Mouse (Mus musculus) NIH3T3 (cell line): ENCODE measurements at regions not wholly inside any gene's neighbourhood (a gene's known extent, or its start where the extent isn't known, plus 50 kb on each side); places are given as distances from the start of the nearest gene placed in this dataset.

Source experiments
- DNase-seq: peaks from one replicate; pipeline ENCODE4 v3.0.0-alpha.2; 2012; ENCODE audit warnings: low read depth

DNA sequence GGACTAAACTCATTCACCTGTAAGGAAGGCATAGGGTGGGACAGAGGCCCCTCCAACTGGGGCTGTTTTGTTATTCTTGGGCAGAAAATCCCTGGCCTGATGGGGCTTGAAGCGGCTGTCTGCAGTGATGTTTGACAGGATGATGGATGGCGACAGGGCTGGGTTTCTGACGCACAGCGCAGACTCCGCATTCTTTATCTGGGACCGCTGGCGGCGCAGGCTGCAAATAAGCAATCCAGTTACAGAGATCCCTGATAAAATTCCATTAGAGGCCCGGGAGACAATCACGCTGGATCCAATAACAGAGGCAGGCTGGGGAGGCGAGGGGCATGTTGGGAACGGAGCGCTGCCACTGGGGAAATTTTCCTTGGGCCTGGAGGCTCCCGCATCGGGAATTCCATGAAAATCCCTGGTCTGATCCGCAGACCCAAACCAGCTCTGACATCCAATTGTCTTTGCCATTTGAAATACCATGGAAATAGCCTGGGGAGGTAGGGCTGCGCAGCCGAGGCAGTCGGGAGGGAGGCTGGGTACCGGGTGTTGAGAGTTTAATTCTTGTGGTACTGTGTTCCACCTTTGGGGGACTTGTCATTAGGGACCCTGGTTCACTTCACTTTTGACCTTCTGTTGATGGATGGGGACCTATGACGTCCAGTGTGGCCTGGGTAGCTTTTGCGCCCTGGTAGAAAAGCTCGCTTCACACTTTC lies 99.0 kb upstream of the Sdk2 start:
- no peak for DNase-seq

DNA sequence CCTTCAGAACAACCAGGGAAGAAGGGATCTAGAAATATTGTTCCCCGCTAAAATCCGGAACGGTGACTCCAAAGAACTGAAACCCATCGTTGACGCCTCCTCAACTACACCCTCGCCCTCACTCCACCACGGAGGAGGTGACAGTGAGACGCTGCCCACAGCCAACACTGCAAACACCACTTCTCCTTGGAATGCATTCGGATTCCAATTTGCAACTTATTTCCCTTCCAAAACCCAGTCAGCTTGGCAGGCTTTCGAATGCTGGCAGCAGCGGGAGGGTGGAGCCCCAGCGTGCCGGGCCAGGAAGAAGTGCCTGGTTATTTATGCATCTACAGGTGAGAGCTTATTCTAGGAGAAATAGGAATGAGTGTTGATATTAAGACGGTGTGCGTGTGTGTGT lies 85.9 kb upstream of the Sdk2 start:
- DNase-seq: peak; percentile 17

DNA sequence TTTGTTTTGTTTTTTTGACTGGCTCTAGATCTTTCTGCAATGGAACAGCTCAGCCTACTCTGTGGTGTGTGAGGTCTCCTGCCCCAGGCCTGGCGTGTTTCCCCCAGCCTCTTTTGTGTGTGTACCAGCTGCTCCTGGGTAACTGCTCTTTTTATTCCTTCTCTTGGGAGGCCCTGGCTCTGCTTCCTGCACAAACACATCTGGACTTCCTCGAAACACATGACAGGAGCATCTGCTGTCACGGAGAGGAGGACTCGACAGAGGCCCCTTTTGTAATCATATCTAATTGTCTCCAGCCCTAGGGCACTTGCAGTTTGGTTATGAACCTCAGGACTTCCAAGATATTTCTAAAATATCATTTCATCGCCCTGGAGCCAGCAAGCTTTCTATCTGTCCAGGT lies 79.5 kb upstream of the Sdk2 start:
- DNase-seq: no peak

DNA sequence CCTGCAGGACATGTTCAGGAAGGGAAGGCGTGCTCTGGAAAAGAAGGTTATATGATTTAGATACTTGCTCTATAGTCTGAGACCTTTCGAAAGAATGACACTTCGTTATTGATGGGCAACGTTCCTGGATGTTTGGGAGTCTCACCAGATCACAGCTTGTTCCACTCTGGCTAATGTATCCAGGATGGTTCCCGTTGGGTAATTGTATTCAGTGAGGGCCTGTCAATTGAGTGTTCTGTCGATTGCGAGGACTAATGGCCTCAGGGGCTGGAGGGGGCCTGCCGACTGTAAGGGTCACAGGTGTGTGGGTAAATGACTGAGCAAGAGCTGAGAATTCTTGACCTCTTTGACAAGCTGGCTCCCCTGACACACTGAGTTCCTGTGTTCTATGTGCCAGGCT lies 62.4 kb upstream of the Sdk2 start:
- DNase-seq: no peak

DNA sequence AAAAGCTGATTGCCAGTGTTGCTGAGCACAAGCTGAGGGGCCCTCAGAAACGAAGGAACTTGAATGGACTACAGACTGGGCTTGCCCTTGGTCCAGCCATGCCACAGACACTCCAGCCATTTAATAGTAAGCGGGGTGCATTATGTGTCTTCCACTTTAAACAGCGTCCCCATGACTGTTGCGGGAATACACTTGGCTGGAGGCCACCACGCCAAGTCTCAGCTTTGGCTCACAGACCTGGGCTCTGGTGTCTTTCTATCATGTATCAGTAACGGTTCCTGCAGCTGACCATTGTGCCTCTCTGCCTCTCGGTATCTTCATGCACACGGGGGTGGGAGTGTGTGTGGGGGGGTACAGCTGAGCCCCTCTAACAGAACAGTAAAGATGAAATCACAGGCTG lies 62.0 kb upstream of the Sdk2 start:
- DNase-seq: no peak

DNA sequence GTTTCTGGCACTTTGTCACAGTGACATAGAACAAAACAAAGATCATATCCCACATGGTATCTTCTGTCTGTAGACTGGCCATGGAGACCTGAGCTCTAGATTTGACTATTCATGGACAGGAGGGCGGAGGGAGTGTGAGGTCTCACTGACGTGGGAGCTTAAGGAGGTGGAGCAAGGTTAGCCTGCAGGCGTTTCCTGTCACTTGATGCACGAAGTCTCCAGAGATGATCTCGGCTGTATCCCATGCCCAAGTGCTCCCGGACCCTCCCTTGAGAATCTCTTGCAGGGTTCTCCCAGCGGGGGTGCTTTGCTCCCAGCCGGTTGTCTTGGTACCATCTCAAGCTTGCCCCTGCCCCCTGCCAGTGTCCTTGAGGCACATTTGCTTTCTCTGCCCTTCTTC lies 60.6 kb upstream of the Sdk2 start:
- DNase-seq: no peak

DNA sequence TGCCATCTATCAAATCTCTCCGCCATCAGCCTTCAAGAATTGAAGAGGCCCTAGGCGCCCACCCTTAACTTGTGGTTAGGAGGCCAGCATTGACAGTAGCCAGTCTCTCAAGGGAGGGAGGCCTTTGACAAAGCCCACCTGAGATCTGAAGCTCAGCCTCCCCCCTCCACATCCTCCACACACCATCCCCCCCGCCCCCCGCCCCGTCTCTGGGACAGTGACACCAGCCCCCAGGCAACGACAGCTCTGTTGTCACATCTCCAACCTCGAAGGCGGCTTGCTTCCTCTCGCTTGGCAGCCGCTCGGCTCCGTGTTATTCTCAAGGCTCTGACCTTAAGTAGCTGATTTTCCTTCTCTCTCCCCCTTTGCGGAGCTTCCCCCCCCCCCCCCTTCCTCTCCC lies 55.3 kb upstream of the Sdk2 start:
- DNase-seq: no peak

DNA sequence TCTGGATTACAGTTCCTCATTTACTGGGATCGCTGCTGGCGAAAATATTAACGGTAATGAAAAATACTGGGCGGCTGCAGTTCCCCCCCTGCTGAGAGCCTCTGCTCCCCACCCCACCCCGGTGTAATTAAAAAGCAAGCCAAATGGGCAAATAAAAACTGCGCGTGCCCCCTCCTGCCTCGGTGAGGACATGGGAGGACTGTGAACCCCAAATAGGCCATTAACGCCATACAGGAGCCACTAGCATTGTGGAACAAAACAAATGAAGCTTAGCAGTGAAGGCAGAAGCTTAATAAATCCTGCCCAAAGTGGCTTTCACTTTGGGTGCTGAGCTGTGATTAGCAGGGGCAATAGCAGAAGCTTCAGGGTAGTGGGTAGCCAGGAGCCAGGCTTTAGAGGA lies 52.3 kb upstream of the Sdk2 start:
- DNase-seq: no peak
